Mouse (Mus musculus): ENCODE measurements around the gene Gm10147. TPM values are rescaled to one million over a fixed set of nuclear protein-coding genes. Genes with fewer than 3 reads are reported as not detected.

Gene Gm10147
- not detected in 2 replicates for polyA plus RNA-seq (2012; rRNA removed)

GRCm38 (mm10) chrX:28607742-28608141 lies at the start of gene Gm10147:
Gm10147 (minus strand) TSS chrX:28607842.

Data from colon, adult 2 months (tissue).